Mouse (Mus musculus): ENCODE data around the gene Ccdc113.

Ccdc113 gene

GRCm38 (mm10) chr8:95533584-95534387 is at the start of gene Ccdc113:
Ccdc113 (plus strand) TSS chr8:95534085.
- DNase-seq (ENCODE audit: low spot score in 2 of 2), result peak in 1 of 2 experiments; percentile 53

- no peak for DNase-seq (ENCODE audit: low spot score in 2 of 2)
Measured at GRCm38 (mm10) chr8:95487800-95488697, 45.8 kb upstream of the Ccdc113 start.

GRCm38 (mm10) chr8:95488698-95489332 is 45.1 kb upstream of the Ccdc113 start:
- DNase-seq (ENCODE audit: low spot score in 2 of 2), result peak; percentile 44 to 81

- DNase-seq (ENCODE audit: low spot score in 2 of 2), result no peak
Measured at GRCm38 (mm10) chr8:95490006-95490405, 43.9 kb upstream of the Ccdc113 start, which contains the start of gene Csnk2a2. Csnk2a2 (minus strand) TSS chr8:95490039.

- DNase-seq (ENCODE audit: low spot score in 2 of 2), result no peak
Measured at GRCm38 (mm10) chr8:95492057-95492456, 41.8 kb upstream of the Ccdc113 start.

- DNase-seq (ENCODE audit: low spot score in 2 of 2), result no peak
Measured at GRCm38 (mm10) chr8:95495444-95495843, 38.4 kb upstream of the Ccdc113 start.

GRCm38 (mm10) chr8:95496420-95496819 is 37.5 kb upstream of the Ccdc113 start:
- no peak for DNase-seq (ENCODE audit: low spot score in 2 of 2)

- no peak for DNase-seq (ENCODE audit: low spot score in 2 of 2)
Measured at GRCm38 (mm10) chr8:95497821-95498220, 36.1 kb upstream of the Ccdc113 start.

- no peak for DNase-seq (ENCODE audit: low spot score in 2 of 2)
Measured at GRCm38 (mm10) chr8:95499266-95500064, 34.4 kb upstream of the Ccdc113 start.

GRCm38 (mm10) chr8:95500436-95500835 is 33.4 kb upstream of the Ccdc113 start:
- no peak for DNase-seq (ENCODE audit: low spot score in 2 of 2)

- DNase-seq (ENCODE audit: low spot score in 2 of 2), result no peak
Measured at GRCm38 (mm10) chr8:95502431-95502830, 31.5 kb upstream of the Ccdc113 start.

- DNase-seq (ENCODE audit: low spot score in 2 of 2), result no peak
Measured at GRCm38 (mm10) chr8:95504835-95505234, 29.1 kb upstream of the Ccdc113 start.

- no peak for DNase-seq (ENCODE audit: low spot score in 2 of 2)
Measured at GRCm38 (mm10) chr8:95505606-95506005, 28.3 kb upstream of the Ccdc113 start.

- DNase-seq (ENCODE audit: low spot score in 2 of 2), result no peak
Measured at GRCm38 (mm10) chr8:95506245-95506644, 27.6 kb upstream of the Ccdc113 start.

GRCm38 (mm10) chr8:95512257-95512656 is 21.6 kb upstream of the Ccdc113 start:
- DNase-seq (ENCODE audit: low spot score in 2 of 2), result no peak

GRCm38 (mm10) chr8:95513219-95513618 is 20.7 kb upstream of the Ccdc113 start:
- no peak for DNase-seq (ENCODE audit: low spot score in 2 of 2)

GRCm38 (mm10) chr8:95516928-95517327 is 17.0 kb upstream of the Ccdc113 start:
- no peak for DNase-seq (ENCODE audit: low spot score in 2 of 2)

- no peak for DNase-seq (ENCODE audit: low spot score in 2 of 2)
Measured at GRCm38 (mm10) chr8:95523991-95524390, 9.9 kb upstream of the Ccdc113 start.

GRCm38 (mm10) chr8:95528194-95528593 is 5.7 kb upstream of the Ccdc113 start:
- DNase-seq (ENCODE audit: low spot score in 2 of 2), result no peak

- DNase-seq (ENCODE audit: low spot score in 2 of 2), result no peak
Measured at GRCm38 (mm10) chr8:95528750-95529310, 5.1 kb upstream of the Ccdc113 start.

GRCm38 (mm10) chr8:95532206-95532605 is 1.7 kb upstream of the Ccdc113 start:
- DNase-seq (ENCODE audit: low spot score in 2 of 2), result no peak
